Mouse (Mus musculus): ENCODE data around the gene Gm49353.

Gene Gm49353

DNA sequence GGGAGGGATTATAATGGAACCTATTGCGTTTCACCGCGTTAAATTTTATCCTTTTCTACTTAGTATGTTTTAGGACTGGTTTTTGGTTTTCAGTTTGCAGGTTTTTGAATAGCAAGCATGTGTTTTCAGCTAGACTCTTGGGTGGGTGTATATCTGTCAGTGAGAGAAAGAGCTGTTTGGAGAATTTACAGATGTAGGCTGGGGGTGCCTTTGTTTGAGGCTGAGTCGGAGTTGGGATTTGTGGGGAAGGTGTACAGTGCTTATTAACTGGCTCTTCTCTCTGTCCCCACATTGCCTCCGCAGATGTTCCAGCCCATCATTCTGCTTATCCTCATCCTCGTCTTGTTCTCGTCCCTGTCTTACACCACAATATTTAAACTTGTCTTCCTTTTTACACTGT is at the start of gene Gm49353:
Gene Gm49353 (plus strand): TSS at position 313 of the 400 bp plus-strand sequence.
- no peak for DNase-seq (ENCODE audit: low spot score)

- DNase-seq (ENCODE audit: low spot score) = no peak
These were observed 43.5 kb upstream of the Gm49353 start for GRCm38 (mm10) chr10:29155304-29155703.

DNA sequence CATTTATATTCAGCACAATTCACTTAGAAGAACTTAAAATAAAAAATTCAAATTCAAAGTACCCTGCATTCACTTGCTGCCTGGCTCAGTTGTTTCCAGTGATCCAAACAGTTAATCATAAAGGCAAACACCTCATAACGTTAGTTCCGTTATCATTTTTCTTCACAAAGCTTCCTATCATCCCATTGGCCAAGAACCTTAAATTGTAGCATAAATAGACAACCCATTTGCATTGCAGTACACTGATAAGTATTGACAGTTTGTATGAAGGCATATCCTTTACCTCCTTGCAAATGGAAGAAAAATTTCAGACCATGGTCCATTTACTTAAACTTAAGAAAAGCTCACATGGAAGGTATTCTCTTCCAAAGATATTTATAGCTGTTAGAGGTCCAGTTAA is 37.1 kb upstream of the Gm49353 start:
- no peak for DNase-seq (ENCODE audit: low spot score)

DNA sequence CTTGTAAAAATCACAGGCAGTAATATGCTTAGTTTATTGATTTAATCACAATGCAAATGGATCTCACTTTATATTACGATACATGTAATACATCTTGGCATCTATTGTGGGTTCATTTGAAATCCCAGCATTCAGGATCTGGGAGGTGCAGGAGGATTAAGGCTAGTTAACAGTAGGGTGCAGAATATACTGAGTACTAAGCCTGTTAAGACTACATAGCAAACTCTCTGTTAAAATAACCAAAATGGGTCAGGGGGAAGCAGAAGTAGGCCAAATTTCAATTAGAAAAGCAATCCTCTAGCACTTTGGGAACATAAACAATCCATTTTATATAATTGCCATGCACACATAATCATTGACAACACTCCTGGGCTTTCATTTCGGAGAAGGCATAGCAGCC is 25.0 kb upstream of the Gm49353 start:
- DNase-seq (ENCODE audit: low spot score) = no peak

DNA sequence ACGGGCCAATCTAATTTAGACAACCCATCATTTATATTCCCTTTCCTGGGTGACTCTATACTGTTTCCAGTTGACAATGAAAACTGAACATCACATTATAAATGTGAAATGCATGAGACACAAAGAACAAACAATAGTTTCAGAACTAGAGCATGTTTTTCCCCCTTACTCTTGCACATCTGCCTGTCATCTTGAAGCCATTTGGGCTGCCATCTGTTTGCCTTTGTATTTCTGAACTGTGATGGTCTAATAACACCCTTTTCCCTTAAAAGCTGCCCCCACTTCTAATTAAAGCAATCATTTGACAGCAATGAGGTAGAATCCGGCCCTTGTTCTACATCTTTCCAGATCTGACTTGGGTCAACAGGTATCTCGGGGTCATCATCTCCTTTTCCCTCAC is 23.1 kb upstream of the Gm49353 start:
- DNase-seq (ENCODE audit: low spot score) = no peak

- no peak for DNase-seq (ENCODE audit: low spot score)
These were observed 21.9 kb upstream of the Gm49353 start for GRCm38 (mm10) chr10:29176881-29177280.

DNA sequence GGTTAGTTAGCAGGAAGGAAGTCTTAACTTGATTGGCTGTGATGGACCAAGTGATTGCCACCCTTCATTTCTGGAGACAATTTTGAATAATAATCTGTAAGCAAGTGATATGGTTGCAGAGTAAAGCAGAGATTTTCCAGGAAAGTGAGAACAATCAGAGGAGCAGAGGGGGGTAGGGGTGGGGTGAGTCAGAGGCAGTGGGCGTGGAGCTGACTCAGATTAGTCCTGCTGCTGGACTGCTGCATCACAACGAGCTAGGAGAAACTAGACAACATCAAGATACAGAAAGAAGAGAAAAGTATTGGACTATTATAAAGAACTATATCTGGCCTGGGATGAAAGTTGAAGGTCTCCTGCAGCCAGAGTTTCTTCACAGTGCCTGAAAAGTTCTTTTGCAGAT is 20.8 kb upstream of the Gm49353 start:
- no peak for DNase-seq (ENCODE audit: low spot score)

GRCm38 (mm10) chr10:29180210-29180609 is 18.5 kb upstream of the Gm49353 start:
- no peak for DNase-seq (ENCODE audit: low spot score)

- no peak for DNase-seq (ENCODE audit: low spot score)
These were observed 17.7 kb upstream of the Gm49353 start for GRCm38 (mm10) chr10:29181046-29181445.

GRCm38 (mm10) chr10:29193769-29194168 is 5.0 kb upstream of the Gm49353 start:
- no peak for DNase-seq (ENCODE audit: low spot score)

DNA sequence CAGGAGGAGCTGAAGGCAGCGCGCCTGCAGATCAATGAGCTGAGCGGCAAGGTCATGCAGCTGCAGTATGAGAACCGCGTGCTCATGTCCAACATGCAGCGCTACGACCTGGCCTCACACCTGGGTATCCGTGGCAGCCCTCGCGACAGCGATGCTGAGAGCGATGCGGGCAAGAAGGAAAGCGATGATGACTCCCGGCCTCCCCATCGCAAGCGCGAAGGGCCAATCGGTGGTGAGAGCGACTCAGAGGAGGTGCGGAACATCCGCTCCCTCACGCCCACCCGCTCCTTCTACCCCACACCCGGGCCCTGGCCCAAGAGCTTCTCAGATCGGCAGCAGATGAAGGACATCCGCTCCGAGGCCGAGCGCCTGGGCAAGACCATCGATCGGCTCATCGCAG is 1.9 kb upstream of the Gm49353 start:
- no peak for DNase-seq (ENCODE audit: low spot score)

DNA sequence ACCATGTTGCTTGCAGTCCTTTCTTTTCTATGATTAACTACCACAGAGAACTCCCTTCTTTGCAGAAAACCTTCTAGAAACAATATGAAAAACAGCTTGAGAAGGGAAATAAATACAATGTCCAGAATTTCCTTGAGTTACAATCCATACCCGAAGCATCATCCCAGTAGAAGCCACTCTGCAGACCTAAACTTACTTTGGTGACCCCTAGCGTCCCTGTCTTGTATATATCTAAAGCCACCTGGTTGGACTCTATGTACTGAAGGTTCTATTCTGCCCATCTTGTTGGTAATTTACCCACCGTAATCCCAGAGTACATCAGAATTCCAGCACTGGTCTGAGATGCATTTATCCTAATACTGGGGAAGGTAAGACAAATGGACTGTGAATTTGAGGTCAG is 1.1 kb downstream of the Gm49353 start:
- no peak for DNase-seq (ENCODE audit: low spot score)

DNA sequence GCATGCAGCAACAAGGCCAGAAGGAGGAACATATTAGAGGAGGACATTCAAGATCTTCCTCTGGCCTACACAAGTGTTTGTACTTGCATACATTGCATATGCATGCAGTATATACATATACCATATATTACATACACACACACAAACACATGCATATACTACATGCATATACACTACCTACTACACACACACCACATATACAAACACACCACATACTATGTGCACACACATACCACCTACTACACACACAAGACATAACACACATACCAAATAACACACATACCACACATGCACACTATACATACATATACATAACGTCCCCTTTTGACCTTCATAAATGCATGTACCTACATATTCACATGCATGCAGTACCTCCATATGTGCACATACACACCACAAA is 1.9 kb downstream of the Gm49353 start:
- no peak for DNase-seq (ENCODE audit: low spot score)

- DNase-seq (ENCODE audit: low spot score) = no peak
These were observed 8.0 kb downstream of the Gm49353 start for GRCm38 (mm10) chr10:29206730-29207129.

- no peak for DNase-seq (ENCODE audit: low spot score)
These were observed 10.0 kb downstream of the Gm49353 start for GRCm38 (mm10) chr10:29208735-29209134.

GRCm38 (mm10) chr10:29211453-29211852 is 12.7 kb downstream of the Gm49353 start, which contains the start of gene 9330159F19Rik:
TSS of gene 9330159F19Rik (plus strand) at chr10:29211606.
- no peak for DNase-seq (ENCODE audit: low spot score)

GRCm38 (mm10) chr10:29213534-29214100 is 14.9 kb downstream of the Gm49353 start:
- DNase-seq (ENCODE audit: low spot score) = no peak

DNA sequence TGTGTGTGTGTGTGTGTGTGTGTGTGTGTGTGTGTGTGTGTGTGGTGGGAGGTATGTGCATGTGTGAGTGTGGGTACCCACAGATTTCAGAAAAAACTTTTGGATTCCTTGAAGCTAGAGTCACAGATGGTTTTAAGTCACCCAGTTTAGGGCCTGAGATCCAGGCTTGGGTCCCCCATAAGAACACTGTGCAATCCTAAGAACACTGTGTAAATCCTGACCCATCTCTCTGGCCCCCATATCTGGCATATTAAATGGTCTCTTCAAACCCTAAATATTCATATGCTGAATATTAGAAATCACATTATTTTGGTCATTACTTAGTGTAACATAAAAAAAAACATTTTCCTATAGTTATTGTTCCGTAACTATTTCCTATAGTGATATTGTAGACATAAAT is 18.2 kb downstream of the Gm49353 start:
- DNase-seq (ENCODE audit: low spot score) = no peak

DNA sequence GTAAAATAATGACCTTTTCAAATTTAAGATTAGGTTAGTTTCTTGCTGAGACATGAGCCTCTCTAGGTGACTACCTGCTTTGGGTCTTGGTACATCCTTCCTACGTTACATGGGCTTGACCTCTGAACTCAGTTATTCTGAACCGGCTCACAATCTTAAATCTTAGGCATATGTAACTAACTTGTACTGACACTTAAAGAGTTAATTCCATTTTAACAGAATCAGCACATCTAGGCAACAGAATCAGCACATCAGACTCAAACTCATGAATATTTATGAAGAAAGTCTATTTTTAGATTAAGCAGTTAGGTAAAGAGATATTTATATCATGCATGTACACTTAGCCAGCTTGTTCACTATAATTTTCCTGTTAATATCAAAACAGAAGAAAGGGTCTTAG is 18.7 kb downstream of the Gm49353 start:
- no peak for DNase-seq (ENCODE audit: low spot score)

- DNase-seq (ENCODE audit: low spot score) = no peak
These were observed 26.6 kb downstream of the Gm49353 start for GRCm38 (mm10) chr10:29225329-29225728.

- DNase-seq (ENCODE audit: low spot score) = no peak
These were observed 32.5 kb downstream of the Gm49353 start for GRCm38 (mm10) chr10:29231208-29231607.
